Mouse (Mus musculus): ENCODE data around the gene Bnipl. TPM values are rescaled to one million over a fixed set of nuclear protein-coding genes. Genes with fewer than 3 reads are reported as not detected.

Gene Bnipl
- total RNA-seq (2021) = under 1 TPM in 1 of 2 experiments, not detected in 1; 0.32 TPM
- long read RNA-seq, experiment 1 = 0 reads
- long read RNA-seq, experiment 2 = 0 reads

DNA sequence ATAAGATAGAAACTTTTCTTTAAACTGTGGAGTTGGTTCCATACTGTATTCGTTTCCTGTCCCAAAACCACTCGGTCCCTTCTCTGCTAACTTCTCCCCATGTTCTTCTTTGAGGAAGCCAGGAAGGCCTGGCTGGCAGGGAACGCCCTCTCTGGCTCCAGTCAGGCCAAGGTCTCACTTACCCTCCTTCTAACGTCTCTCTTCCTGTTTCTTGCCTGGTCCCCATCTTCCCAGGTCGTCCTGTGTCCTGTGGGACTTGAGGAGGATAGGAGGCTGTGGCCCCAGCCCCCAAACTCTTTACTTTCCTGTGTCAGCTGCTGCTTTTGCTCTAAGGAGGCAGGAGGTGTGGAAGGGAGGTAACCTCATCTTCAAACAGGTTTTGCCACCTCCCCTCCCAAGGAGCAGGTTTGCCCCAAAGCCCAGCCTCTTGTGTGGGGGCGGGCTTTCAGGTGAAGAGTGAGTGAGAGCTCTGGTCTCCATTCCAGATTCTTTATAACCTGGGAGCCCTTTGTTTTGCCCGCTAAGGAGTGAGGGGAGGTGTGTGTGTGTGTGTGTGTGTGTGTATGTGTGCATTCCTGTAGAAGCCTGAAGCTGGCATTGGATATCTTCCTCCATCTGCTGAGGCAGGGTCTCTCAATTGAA, at the start of gene Bnipl:
TSS of gene Bnipl (minus strand) at position 411 of the 642 bp plus-strand sequence.
- DNase-seq = no peak
- intact Hi-C loops (cut with DNase I) = no loop called here

DNA sequence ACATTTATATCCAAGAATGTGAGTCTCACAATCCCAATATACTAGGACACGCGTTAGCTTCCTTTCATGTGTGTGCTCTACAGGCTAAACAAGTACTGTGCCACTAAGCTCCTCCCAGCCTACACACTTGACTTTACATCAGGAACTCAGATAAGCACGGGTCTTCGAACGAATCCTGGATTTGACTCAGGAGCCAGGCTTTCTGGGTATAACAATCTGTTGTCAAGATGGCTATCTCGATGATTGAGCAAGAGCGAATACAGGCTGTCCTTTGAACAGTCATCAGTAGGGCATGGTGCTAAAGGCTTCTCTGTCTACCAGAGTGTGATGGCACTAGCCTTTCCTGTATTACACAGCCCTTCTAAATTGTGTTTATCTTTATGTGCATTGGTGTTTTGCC, 47.0 kb upstream of the Bnipl start:
- intact Hi-C loops (cut with DNase I) = no loop called here
- no peak for DNase-seq

DNA sequence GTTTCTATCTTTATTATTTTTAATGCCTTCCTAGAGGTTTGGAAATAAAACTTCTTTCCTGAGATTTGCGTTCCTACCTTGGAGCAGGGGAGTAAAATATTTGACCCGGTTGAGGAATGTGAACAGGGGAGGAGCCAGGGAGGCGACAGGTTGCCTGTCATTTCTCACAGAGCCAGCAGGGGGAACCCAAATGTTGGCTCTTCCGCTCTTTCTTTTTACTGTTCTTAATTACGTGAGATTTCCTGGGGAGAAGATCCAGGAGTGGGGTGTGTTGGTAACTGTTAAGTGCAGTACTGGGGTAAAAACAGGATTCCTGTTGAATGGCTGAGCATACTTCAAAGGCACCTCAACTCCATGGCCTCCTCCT, 45.1 kb upstream of the Bnipl start:
- intact Hi-C loops (cut with DNase I) = no loop called here
- DNase-seq = peak; percentile 43 to 64

GRCm38 (mm10) chr3:95295321-95296102, 44.5 kb upstream of the Bnipl start:
- no peak for DNase-seq
- intact Hi-C loops (cut with DNase I) = no loop called here

- intact Hi-C loops (cut with DNase I) = no loop called here
- no peak for DNase-seq
Observed at GRCm38 (mm10) chr3:95294718-95295117, 43.7 kb upstream of the Bnipl start.

DNA sequence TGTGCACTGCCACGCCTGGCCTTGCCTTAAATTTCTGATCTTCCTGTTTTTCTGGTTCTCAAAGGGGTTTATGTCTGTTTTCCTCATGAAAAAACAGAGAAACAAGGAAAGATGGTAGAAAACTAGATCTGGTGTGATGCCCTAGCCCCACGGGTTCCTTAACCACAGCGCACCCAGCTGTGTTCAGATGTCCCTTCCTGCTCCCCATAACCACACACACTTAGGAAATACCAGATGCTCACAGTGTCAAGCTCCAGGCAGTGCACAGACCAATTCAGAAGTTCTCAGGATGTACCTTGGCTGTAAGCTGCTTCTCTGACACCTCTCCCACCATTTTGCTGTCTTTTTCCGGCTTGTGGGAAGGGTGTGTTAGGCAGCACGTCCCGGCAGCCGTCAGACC, 43.3 kb upstream of the Bnipl start:
- no peak for DNase-seq
- intact Hi-C loops (cut with DNase I) = no loop called here

DNA sequence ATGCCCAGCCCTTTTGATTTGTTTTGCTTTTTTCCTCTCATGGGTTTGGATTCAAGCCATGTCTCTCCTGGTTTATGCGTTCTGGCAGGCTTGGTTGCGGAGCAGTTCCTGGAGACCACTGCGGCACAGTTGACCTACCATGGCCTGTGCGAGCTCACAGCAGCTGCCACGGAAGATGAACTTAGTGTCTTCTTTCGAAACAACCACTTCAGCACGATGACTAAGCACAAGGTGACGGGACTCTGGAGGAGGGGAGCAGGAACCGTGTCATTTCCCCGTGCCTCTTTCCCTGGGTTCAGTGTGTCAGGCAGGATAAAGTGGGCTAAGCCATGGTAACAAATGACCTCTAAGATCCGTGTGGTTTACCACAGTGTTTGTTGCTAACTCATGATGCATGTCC, 42.5 kb upstream of the Bnipl start:
- intact Hi-C loops (cut with DNase I) = no loop called here
- no peak for DNase-seq

DNA sequence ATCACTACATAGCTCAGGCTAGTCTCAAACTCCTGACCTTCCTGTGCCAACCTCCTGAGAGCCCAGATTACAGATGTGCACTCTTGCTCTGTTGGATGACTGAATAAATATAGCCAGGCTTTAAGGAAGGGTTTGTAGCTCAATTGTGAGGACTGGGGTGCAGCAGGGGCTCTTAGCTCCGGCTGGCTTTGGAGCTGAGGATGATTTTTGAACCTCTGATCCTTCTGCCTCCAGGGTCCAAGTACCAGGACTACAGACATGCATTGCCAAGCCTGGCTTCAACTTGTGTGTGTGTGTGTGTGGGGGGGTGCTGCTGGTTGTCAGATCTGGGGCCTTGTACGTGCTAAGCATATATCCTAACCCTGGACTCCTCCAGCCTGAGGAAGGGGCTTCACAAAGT, 41.9 kb upstream of the Bnipl start:
- intact Hi-C loops (cut with DNase I) = no loop called here
- no peak for DNase-seq

DNA sequence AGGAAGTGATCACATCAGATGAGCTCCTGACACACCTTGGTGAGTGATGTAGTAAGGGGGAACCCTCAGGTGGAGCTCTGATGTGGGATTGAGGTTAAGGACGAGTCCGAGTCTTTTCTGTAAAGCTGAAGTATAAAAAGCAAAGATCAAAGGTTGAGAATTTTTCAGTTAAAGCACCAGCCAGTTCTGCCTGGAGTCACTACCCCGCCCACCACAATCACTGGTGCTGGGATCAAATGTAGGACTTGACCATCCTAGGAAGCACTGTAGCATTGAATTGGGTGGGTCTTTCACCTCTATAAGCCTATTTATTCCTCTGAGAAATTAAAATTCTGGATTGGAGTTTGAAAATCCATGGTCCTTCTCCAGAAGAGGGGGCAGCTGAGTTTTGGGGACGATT, 40.0 kb upstream of the Bnipl start:
- intact Hi-C loops (cut with DNase I) = no loop called here
- DNase-seq = no peak

DNA sequence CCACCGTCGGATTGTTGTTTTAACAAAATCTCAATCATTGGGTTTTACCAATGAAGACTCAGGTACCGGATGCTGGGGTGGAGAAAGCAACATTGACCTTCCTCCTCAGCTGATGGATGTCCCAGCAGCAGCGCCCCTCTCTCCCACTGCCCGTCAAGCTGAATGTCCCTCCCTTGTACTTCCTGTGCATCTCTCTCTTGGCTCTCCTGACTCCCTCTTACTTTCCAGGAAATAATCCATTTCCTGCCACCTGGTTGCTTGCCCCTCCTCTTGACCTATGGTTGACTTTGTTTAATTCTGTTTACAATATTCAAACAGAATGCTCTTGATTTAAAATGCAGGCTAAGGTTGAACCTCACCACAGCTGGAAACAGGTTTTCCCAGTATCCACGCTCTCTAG, 39.2 kb upstream of the Bnipl start:
- intact Hi-C loops (cut with DNase I) = no loop called here
- DNase-seq = no peak

DNA sequence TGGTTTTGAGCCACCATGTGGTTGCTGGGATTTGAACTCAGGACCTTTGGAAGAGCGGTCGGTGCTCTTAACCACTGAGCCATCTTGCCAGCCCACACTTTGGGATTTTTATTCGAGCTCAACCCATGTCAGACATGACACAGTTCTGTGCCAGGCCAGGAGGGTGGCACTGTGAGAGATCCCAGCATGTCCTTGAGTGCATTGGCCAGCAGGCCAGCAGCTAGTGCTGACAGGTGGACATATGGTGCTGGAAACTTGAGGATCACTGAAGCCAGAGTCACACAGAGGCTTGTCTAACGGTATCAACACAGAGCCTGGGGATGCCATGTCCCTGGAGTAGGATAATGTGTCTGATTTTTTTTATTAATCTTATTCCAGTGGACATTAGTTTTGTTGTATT, 38.4 kb upstream of the Bnipl start:
- DNase-seq = no peak
- intact Hi-C loops (cut with DNase I) = no loop called here

DNA sequence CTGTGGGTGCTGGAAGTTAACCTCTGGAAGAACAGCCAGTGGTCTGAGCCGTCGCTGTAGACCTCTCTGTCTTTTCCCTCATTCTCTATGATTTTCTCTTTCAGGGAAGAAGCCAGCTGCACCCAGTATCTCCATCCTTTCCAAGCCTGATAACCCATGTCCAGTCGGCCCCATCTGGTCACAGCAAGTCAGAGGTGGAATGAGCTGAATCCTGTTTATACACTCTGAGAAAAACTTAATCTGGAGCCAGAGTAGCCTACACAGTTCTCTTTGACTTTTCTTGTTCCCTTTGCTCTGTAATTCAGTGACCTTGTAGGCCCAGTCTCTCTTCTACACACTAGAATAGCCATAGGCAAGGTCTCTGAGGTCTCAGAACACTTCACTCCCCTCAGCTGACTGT, 36.5 kb upstream of the Bnipl start:
- intact Hi-C loops (cut with DNase I) = no loop called here
- DNase-seq = no peak

DNA sequence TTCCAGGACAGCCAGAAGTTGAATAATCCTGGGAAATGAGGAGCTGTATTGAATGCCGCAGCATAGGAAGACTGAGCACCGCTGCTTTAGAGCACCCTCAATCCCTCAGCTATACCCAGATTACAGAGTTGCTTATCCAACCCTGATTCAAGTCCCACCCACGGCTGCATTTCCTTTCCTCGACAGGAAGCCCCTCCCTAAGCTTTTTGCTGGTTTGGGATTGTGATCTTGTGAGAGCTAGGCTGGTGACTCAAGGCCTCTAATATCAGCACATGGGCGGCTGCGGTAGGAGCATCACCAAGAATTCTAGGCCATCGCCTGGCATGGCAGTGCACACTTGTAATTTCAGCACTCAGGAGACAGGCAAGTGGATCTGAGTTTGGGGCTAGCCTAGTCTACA, 35.5 kb upstream of the Bnipl start:
- no peak for DNase-seq
- intact Hi-C loops (cut with DNase I) = no loop called here

GRCm38 (mm10) chr3:95286011-95286410, 35.0 kb upstream of the Bnipl start:
- DNase-seq = no peak
- intact Hi-C loops (cut with DNase I) = no loop called here

DNA sequence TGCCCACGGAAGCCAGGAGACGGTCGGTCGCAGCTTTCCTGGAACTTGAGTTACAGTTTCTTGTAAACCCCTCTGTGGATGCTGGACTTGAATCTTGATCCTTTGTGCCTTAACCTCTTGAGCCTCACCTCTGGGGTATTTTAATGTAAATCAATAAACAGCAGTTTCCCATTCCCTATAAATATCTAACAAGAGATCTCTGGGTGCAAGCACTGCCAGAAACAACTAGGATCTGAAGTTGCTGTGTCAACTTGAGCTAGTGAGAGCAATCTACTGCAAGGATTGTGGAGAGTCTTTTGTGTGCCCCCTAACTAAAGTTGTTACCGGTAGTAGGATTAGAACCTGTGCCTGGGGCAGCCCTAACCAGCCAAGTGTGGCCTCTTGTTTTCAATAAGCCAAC, 34.4 kb upstream of the Bnipl start:
- no peak for DNase-seq
- intact Hi-C loops (cut with DNase I) = no loop called here

GRCm38 (mm10) chr3:95284501-95285281, 33.7 kb upstream of the Bnipl start:
- no peak for DNase-seq
- intact Hi-C loops (cut with DNase I) = no loop called here

GRCm38 (mm10) chr3:95284062-95284461, 33.1 kb upstream of the Bnipl start:
- intact Hi-C loops (cut with DNase I) = no loop called here
- DNase-seq = no peak

GRCm38 (mm10) chr3:95283589-95283941, 32.6 kb upstream of the Bnipl start:
- no peak for DNase-seq
- intact Hi-C loops (cut with DNase I) = loop anchor here (2.0 kb wide), 1 partner anchor 31 kb away; the partner anchor contains the start of gene Cers2

GRCm38 (mm10) chr3:95282865-95283588, 32.0 kb upstream of the Bnipl start:
- intact Hi-C loops (cut with DNase I) = loop anchor here (2.0 kb wide), 1 partner anchor 32 kb away; the partner anchor contains the start of gene Cers2
- DNase-seq = peak; percentile 83 to 85

DNA sequence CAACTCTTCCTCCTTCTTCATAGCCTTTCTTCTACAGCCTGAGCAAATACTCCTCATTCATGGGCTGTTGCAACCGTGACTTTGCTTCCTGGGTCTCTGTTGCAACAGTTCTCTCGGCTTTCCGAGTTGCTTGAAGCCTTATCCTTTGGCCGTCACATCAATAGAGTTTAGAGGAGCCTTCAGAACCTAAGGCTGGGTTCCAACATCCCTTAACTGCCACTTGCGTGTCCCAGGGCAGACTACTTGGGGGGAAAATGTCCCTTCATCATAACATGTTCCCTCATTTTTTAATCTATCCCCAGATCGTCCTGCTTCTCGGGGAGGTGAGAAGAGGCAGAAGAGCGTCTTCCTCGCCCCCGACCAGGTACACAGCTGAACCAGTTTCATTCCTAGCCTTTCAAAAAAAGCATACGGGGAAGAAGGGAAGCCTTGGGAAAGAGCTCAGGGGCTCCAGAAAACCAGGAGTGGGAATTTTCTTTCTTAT, 31.4 kb upstream of the Bnipl start:
- intact Hi-C loops (cut with DNase I) = loop anchor here (2.0 kb wide), 1 partner anchor 32 kb away; the partner anchor contains the start of gene Cers2
- DNase-seq = peak; percentile 36 to 46
